Comparison of ENCODE assay signal across 10 mouse cellular contexts in the genomic region with DNA sequence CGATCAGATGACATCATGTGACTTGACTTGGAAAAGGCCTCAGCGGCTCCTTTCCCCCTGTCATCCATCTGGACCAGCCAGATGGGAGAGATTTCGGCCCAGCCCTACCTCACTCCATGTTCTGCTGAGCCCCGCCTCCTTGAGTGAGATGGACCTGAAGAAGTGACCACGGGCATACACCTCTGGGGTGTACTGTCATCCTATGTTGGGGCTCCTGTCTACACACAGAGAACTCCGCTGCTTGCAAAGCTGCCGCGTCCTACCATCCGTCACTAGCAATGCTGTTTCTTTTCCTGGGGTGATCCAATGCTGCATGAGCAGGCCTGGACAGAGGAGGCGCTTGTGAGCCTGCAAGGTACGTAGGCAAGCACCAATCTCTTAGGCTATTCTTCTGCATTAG. TPM values are rescaled to one million over a fixed set of nuclear protein-coding genes. Genes with fewer than 3 reads are reported as not detected.
A peak's percentile ranks its signal among the peaks of the same experiment; 100 is the strongest.
DNase-seq lines count a peak whose midpoint lies in the region; ATAC-seq lines count a peak whose summit lies in the region.
"Had no signal": no experiment of that assay in that cellular context is flagged by ENCODE, and none has a peak within 500 bp of the region (broad histone marks: within the 10 kb centered on the region; RNA-seq: fewer than 3 reads in every experiment).

No protein-coding gene starts in this region.

- H3K36me3 ChIP-seq in embryonic facial prominence, embryonic 10.5 days (replicated peaks) = no peaks in the 10 kb centered on the region
- H3K36me3 ChIP-seq in midbrain, embryonic 16.5 days (ENCODE audit: control insufficient read depth, insufficient read depth, low read length) = no peaks in the 10 kb centered on the region

- DNase-seq in heart, postnatal 4 days = peak; percentile 50
- DNase-seq in heart, adult 9 months (ENCODE audit: low spot score in 2 of 2) = no peak
- peak; percentile 72 for DNase-seq in ES-CJ7 (ENCODE audit: low read depth, low spot score)
- peak; percentile 38 for DNase-seq in embryonic facial prominence, embryonic 10.5 days (ENCODE audit: low spot score)
- peak; percentile 54 to 62 for DNase-seq in kidney, postnatal 4 days
- no peak for DNase-seq in heart, postnatal 25 days (ENCODE audit: low spot score)
- no peak for DNase-seq in ovary, adult 18-20 months (ENCODE audit: low spot score)

- no peaks in the 10 kb centered on the region for H3K9me3 ChIP-seq in embryonic facial prominence, embryonic 10.5 days
- H3K9me3 ChIP-seq in midbrain, embryonic 16.5 days (replicated peaks; ENCODE audit: control insufficient read depth, low read length, poor library complexity, severe bottlenecking) = no peaks in the 10 kb centered on the region

- H3K27ac ChIP-seq in embryonic facial prominence, embryonic 10.5 days (replicated peaks) = no peak overlapping the region
- H3K27ac ChIP-seq in midbrain, embryonic 16.5 days (ENCODE audit: low read length) = no peak overlapping the region

- peaks cover 15% of the 10 kb centered on the region for H3K4me1 ChIP-seq in embryonic facial prominence, embryonic 10.5 days
- H3K4me1 ChIP-seq in midbrain, embryonic 16.5 days (ENCODE audit: control insufficient read depth, insufficient read depth, low read length) = no peaks in the 10 kb centered on the region

- intact Hi-C loops in heart, postnatal 25 days (cut with DNase I) = loop anchor here (5.0 kb wide), 1 partner anchor 297 kb away; a partner anchor contains a TSS

- 53% methylated on average over 11 of the region's 11 CpGs for WGBS in embryonic facial prominence, embryonic 10.5 days
- 48% methylated on average over 11 of the region's 11 CpGs for WGBS in midbrain, embryonic 16.5 days

- no peaks in the 10 kb centered on the region for H3K27me3 ChIP-seq in embryonic facial prominence, embryonic 10.5 days (replicated peaks; ENCODE audit: low read depth, poor library complexity, severe bottlenecking)
- no peaks in the 10 kb centered on the region for H3K27me3 ChIP-seq in midbrain, embryonic 16.5 days (ENCODE audit: control insufficient read depth, insufficient read depth, low read depth, low read length)

- 0 out of 2 replicates have a peak, but pooled peaks have one; percentile 30 for ATAC-seq in midbrain, embryonic 16.5 days

- no peak overlapping the region for H3K9ac ChIP-seq in midbrain, embryonic 16.5 days (ENCODE audit: low read depth, low read length)

- H3K4me3 ChIP-seq in embryonic facial prominence, embryonic 10.5 days = no peak overlapping the region
- no peak overlapping the region for H3K4me3 ChIP-seq in midbrain, embryonic 16.5 days (ENCODE audit: low read depth, low read length)

- no peak overlapping the region for H3K4me2 ChIP-seq in midbrain, embryonic 16.5 days (ENCODE audit: low read length)

RNA-seq across cellular contexts. Expression of a gene that starts 3.5 kb away (rescaled TPM):
- total RNA-seq in heart, postnatal 4 days (2021) = not detected
- polyA plus RNA-seq in embryonic facial prominence, embryonic 10.5 days (2016; fragmentation: Nextera tagmentation; extraction: Ambion mirVana) = 0.48 TPM in 1 of 2 replicates, not detected in the other
- 0.48 and 0.99 TPM in 2 replicates for polyA plus RNA-seq in midbrain, embryonic 16.5 days (2015; fragmentation: Nextera tagmentation; extraction: Ambion mirVana)
- total RNA-seq in heart, postnatal 25 days (2021) = not detected
- total RNA-seq: MEL had no signal
- polyA plus RNA-seq: frontal cortex, adult 2 months had no signal

RNA-seq across cellular contexts. Expression of a gene that starts 33.8 kb away (rescaled TPM):
- not detected for total RNA-seq in heart, postnatal 4 days (2021)
- 0.04 TPM in 1 of 2 replicates, not detected in the other for polyA plus RNA-seq in embryonic facial prominence, embryonic 10.5 days (2016; fragmentation: Nextera tagmentation; extraction: Ambion mirVana)
- 0.04 and 0.07 TPM in 2 replicates for polyA plus RNA-seq in midbrain, embryonic 16.5 days (2015; fragmentation: Nextera tagmentation; extraction: Ambion mirVana)
- under 1 TPM in 1 of 2 experiments, not detected in 1; 0.06 TPM for total RNA-seq in heart, postnatal 25 days (2021)
- total RNA-seq: MEL had no signal

RNA-seq across cellular contexts. Expression of a gene that starts 42.1 kb away (rescaled TPM):
- 1 to 10 TPM; 5.1 to 5.8 TPM for total RNA-seq in heart, postnatal 4 days (2021)
- polyA plus RNA-seq in embryonic facial prominence, embryonic 10.5 days (2016; fragmentation: Nextera tagmentation; extraction: Ambion mirVana) = 16.9 and 17.6 TPM in 2 replicates
- polyA plus RNA-seq in midbrain, embryonic 16.5 days (2015; fragmentation: Nextera tagmentation; extraction: Ambion mirVana) = 42.8 and 42.9 TPM in 2 replicates
- 1 to 10 TPM; 7.3 to 8.1 TPM for total RNA-seq in heart, postnatal 25 days (2021)
- total RNA-seq: MEL had no signal

Comparison
In these comparisons a context has a peak if more than half of its experiments do, and no peak if none do; other contexts are left out.
1. DNase-seq: peak in heart, postnatal 4 days (single experiment), ES-CJ7 (single experiment), embryonic facial prominence, embryonic 10.5 days (single experiment) and kidney, postnatal 4 days (2 of 2); none in heart, adult 9 months (0 of 2), heart, postnatal 25 days (single experiment) and ovary, adult 18-20 months (single experiment).